Mouse (Mus musculus): ENCODE measurements at regions not wholly inside any gene's neighbourhood (a gene's known extent, or its start where the extent isn't known, plus 50 kb on each side); places are given as distances from the start of the nearest gene placed in this dataset.
A peak's percentile ranks its signal among the peaks of the same experiment; 100 is the strongest.

DNA sequence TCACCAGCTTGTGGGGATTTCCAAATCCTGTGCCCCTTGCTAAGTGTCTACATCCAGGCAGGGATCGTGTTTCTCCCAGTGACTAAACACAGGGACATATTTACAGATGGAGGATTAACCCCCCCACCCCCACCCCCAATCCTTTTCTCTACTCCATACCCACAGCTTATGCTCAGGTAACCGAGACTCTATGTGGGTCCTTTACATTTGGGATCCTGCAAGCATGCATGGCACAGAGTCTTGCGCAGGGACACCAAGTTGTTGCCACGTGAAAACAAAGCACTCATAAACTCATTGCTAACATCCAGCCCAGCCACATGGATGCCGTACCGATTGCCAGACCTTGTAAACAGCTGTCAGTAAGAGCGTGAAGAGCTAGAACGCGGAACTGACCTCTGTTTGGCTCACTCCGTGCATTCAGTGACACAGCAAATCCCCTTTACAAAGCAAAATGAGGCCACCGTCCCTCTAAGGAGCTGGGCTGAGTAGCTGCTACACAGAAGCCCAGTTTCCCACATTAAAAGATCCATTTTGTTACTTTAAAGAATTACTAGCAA, 1204.9 kb upstream of the A1bg start (continued):
- TF ChIP-seq BHLHE40 (IDR thresholded peaks at IDR 0.05; ENCODE audit: borderline replicate concordance, low read depth, low read length) (no peak), POLR2A (IDR thresholded peaks at IDR 0.05; ENCODE audit: control insufficient read depth in 1 of 2, insufficient read depth in 1 of 2, low read depth in 1 of 2, low read length in 2 of 2, poor library complexity in 1 of 2) (no peak)

DNA sequence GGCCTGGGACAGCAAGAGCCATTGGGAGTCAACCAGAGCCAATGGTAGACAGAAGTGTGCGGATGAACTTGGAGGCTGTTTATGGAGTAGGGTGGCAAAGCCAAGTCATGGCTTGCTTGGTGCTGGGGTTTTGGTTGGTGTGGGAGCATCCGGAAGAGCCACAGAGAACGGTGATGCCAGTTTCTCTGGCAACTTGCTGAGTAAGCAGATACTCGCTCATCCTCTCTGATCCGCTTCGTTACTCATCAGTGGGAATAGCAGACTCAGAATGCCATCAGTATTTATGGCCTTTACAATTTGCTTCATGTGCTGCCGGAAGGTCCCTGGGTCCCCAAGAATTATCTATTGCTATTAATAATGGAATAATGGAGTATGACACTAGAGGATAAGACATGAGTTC, 1202.9 kb upstream of the A1bg start:
- Histone ChIP-seq H3K4me3 (ENCODE audit: control insufficient read depth in 1 of 2, insufficient read depth in 1 of 2, low read depth in 2 of 2, low read length in 2 of 2) (no peak overlapping the region), H3K36me3 (ENCODE audit: control insufficient read depth in 1 of 2, insufficient read depth in 2 of 2, low read length in 2 of 2) (peaks cover 9 to 43% of the 10 kb centered on the region in 2 experiments; a peak in 3 of 4 replicates), H3K27me3 (ENCODE audit: control insufficient read depth in 1 of 2, insufficient read depth in 2 of 2, low read length in 2 of 2) (no peaks in the 10 kb centered on the region), H3K4me1 (ENCODE audit: control insufficient read depth in 1 of 2, insufficient read depth in 2 of 2, low read length in 2 of 2) (peaks cover 11 to 27% of the 10 kb centered on the region in 2 experiments), H3K9ac (ENCODE audit: control insufficient read depth, low read depth, low read length, poor library complexity, severe bottlenecking) (no peak overlapping the region), H3K79me2 (ENCODE audit: control insufficient read depth, insufficient read depth, low read length, poor library complexity) (peaks cover 83% of the 10 kb centered on the region), H3K27ac (ENCODE audit: control insufficient read depth, low read depth, low read length) (no peak overlapping the region), H3K9me3 (replicated peaks; ENCODE audit: insufficient read depth, low read length) (no peaks in the 10 kb centered on the region)
- DNase-seq (ENCODE audit: low read depth, low spot score): no peak
- peak; percentile 66; the same call in 1 of the 2 replicates for TF ChIP-seq MAFK (IDR thresholded peaks at IDR 0.05; ENCODE audit: borderline replicate concordance, low read depth, low read length)
- no peak for TF ChIP-seq USF1 (IDR thresholded peaks at IDR 0.05; ENCODE audit: low read depth, low read length)

DNA sequence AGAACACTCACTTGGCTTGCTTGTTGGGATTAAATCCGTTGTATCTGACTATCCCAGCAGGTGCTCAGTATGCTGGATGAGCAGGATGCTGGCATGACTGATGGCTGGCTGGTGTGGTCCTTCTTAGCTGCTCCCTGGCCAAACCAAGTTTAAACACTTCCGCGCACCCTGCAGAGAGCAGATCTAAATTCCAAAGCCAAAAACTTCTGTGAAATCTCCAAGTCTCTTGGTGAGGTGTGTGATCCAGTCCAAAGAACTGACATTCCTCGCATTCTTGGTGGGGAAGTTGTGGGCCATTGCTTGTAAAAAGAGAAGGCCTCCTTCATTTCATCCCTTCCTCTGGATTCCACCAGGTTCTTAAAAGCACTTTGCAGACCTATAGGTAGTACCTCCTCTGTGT, 1200.9 kb upstream of the A1bg start:
- peaks cover 11 to 27% of the 10 kb centered on the region in 2 experiments for H3K4me1 ChIP-seq (ENCODE audit: control insufficient read depth in 1 of 2, insufficient read depth in 2 of 2, low read length in 2 of 2)
- H3K36me3 ChIP-seq (ENCODE audit: control insufficient read depth in 1 of 2, insufficient read depth in 2 of 2, low read length in 2 of 2): peaks cover 10 to 47% of the 10 kb centered on the region in 2 experiments
- no peaks in the 10 kb centered on the region for H3K9me3 ChIP-seq (replicated peaks; ENCODE audit: insufficient read depth, low read length)
- H3K27ac ChIP-seq (ENCODE audit: control insufficient read depth, low read depth, low read length): no peak overlapping the region
- peaks cover 74% of the 10 kb centered on the region for H3K79me2 ChIP-seq (ENCODE audit: control insufficient read depth, insufficient read depth, low read length, poor library complexity)
- H3K9ac ChIP-seq (ENCODE audit: control insufficient read depth, low read depth, low read length, poor library complexity, severe bottlenecking): no peak overlapping the region
- no peaks in the 10 kb centered on the region for H3K27me3 ChIP-seq (ENCODE audit: control insufficient read depth in 1 of 2, insufficient read depth in 2 of 2, low read length in 2 of 2)
- TF ChIP-seq MAFK (IDR thresholded peaks at IDR 0.05; ENCODE audit: borderline replicate concordance, low read depth, low read length) (no peak), ETS1 (IDR thresholded peaks at IDR 0.05; ENCODE audit: low read depth, low read length) (no peak), GABPA (IDR thresholded peaks at IDR 0.05; ENCODE audit: low read depth, low read length) (no peak), POLR2AphosphoS2 (IDR thresholded peaks at IDR 0.05; ENCODE audit: low read length) (no peak), CHD1 (IDR thresholded peaks at IDR 0.05; ENCODE audit: low read depth, low read length) (no peak), CHD2 (IDR thresholded peaks at IDR 0.05; ENCODE audit: low read length) (no peak), USF2 (IDR thresholded peaks at IDR 0.05; ENCODE audit: borderline replicate concordance in 1 of 2, insufficient read depth in 1 of 2, low read depth in 1 of 2, low read length in 2 of 2) (no peak)
- no peak for DNase-seq (ENCODE audit: low read depth, low spot score)
- no peak overlapping the region for H3K4me3 ChIP-seq (ENCODE audit: control insufficient read depth in 1 of 2, insufficient read depth in 1 of 2, low read depth in 2 of 2, low read length in 2 of 2)
